Mouse (Mus musculus): ENCODE data around the gene Fh1.

Gene Fh1

DNA sequence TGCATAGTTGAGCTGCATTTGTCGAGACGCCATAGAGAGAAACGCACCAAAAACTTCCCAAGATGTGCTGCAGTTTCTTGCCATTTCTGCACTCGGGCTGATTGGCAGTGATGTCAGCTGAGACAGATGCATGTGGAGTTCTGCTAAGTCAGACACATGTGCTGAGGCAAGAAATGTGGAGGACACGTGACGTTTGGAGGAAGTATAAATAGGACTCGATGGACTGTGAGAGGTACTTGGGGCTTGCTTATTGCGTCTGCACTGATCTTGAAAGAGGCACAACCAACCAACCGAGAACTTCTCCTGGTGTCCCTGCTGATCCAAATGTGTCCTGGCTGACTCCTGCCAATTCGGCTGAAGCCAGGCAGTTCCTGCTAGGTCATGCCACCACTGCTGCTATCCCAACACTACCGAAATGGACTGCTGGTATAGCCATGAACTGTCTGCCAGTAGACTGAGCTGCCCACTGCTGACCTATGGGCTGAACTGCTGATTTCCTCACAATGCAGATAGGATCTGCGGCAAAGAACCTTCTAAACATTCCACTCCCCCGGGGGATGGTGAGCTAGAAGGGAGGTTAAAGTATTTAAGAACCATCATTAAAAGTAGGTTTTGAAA, 5.5 kb downstream of the Fh1 start, which contains the start of gene Kmo:
TSS of gene Kmo (plus strand) at position 568 of the 618 bp plus-strand sequence.
- no peak for DNase-seq (ENCODE audit: low spot score)

DNA sequence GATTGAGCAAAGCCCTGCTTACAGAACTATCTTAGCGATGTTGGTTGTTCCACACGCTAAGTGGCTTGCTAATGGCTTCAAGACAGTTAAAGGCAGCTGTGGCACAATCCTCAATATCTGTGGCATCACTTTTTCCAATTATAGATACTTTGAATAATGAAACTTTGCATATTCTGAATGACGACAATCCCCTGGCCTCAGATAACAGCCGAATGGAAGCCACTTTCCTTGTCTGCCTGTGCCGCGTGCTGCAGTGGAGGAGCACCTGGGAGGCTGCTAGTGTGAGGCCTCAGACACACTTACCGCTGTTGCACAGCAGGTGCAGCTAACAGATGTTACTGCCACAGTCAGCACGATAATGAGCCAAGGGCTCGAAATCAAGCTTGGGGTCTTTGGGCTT, 10.4 kb downstream of the Fh1 start:
- no peak for DNase-seq (ENCODE audit: low spot score)

DNA sequence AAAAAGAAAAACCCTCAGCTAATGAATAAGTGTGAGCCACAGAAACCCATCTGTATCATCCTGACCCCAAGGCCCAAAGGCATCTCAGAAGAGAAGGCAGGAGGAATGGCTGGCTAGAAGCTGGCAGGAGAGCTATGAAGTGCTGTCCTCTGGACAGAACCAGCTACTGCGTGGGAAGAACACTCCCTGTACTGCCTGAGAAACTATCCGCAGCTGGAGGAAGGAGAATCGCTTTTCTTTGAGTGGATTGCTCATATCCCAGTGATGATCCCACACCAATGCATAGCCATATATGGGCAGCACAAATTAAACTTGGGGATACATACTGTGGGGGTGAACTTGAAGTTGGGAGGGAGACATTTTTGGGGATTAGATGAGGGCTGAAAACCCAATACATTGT, 16.7 kb downstream of the Fh1 start:
- no peak for DNase-seq (ENCODE audit: low spot score)

DNA sequence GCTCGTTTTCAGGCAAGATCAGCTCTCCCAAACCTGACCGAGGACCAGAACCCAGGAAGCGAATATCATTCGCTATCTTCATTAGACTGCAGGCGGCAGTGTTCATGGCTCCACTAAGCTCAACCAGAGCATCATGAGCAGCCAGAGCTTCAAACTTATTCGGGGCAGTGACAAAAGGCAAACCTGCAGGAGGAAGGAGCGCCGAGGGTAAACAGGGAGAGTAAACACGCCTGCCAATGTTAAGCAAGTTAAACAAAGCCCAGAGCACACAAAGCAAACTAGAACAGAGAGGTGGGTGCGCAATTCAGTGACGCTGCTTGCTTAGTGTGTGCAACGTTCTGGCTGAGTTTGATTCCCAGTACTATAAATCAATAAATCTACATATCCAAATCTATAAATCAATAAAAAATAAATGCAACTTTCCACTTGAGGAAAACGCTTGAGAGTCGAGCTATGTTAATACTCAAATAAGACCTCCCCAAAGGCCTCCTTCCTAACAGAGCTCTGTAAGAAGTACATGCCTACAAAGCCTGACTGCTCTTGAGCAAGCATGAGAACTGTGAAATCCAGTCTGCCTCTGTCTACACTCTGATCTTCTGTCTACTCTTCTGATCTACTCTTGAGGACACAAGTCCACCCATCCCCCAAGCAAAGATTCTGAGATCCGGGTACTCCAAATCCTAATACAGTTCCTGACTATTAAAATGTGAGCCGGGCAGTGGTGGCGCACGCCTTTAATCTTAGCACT, 17.4 kb downstream of the Fh1 start:
- DNase-seq (ENCODE audit: low spot score): no peak

DNA sequence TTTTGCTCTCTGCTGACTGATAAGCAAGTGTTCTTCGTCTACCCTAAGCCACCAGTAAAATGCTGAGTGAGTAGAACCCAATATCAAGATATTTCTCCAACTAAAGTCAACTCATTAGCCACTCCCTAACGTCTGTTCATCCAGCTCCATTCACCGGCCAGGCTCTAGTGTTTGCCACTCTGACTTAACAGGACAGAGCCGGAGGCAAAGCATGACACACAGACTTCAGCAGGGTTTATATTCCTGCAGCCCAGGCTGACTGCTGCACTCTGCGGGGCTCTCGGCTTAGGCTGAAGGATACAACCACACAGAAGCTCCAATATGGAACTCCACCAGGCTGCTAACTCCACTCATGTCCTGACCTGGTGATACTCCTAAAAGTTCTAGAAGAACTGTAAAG, 18.1 kb downstream of the Fh1 start:
- no peak for DNase-seq (ENCODE audit: low spot score)

DNA sequence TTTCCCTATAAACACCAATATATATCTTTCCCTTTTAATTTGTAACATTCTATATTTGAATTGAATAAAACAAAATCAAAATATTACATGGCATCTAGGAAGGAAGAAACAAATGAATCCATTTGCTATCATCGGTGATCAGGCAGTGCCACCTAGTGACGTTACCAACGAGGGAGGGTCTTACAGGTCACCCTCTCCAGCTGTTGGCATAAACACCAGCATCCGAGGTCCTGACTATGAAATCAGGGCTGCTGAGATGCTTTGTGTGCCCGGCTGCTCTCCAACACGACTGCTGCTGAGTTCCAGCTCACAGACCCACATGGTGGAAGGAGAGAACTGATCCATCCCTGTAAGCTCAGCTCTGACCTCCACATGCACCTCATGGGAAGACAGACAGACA, 22.0 kb downstream of the Fh1 start:
- DNase-seq (ENCODE audit: low spot score): no peak

DNA sequence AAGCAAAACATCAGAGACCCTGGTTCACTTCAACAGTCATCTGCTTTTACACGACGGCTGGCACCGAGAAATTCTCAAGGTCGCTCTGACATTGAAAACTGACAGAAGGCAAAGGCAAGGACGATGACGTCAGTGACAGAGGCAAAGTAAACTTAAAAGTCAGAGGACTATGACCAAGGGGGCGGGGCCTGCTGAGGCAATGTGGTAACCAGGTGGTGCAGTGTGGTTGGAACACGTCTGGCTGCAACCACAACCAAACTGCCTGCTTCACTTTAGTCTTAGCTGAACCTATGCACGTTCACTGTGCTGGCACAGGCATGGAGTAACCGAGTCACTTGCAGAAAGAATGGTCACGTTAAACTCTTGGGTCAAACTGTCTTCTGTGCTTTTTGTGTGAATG, 23.2 kb downstream of the Fh1 start:
- no peak for DNase-seq (ENCODE audit: low spot score)

DNA sequence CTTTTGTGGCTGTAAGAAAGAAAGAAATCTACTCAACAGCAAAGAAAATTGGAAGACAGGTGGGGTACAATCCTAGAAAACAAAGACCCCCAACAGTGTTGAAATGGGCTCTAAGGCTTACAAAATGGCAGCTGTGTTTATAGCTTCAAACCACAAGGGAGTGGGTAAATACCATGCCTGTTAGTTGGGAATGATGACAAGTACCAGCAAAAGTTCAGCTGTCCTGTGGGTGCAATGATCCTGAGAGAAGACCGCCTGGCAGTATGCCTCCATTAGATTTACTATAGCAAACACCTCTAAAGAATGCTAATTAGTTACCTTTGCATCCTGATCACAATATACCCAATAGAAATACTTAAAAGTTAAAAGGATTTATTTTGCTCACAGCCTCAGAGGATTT, 32.6 kb downstream of the Fh1 start:
- no peak for DNase-seq (ENCODE audit: low spot score)

DNA sequence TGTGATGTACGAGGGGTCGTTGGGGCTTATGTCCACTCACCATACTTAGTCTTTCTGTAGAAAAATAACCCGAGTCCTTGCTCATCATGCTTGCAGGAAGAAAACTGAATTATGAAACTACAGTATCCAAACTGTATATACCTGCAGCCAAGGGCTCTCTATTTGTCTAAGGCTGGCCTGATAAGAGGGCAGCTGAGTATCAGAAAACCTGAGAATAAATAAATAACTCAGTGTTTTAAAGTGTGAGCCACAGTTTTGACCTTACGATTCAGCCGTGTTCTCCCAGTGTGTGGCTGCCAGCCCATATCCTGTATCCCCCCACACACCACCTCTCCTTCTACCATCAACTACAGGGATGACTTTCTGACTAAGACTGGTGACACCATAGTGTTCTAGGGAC, 38.8 kb downstream of the Fh1 start:
- DNase-seq (ENCODE audit: low spot score): no peak

DNA sequence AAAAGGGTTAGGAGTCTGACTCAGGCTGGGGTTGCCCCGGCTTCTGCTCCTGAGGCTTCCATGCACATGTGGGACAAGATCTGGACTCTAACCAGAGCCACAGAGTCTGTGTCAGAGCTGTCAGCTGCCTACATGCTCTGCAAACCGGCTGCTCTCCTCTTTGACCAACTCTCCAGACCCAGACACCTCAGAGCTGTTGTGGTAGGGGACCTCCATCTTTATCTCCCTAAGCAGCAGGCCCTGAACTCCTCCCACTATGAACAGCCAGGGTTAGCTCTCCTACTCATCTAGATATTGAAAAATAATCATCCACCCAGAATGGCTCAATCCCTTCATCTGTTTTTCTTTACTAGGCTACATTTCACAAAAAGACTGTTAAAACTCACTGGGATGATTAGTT, 40.2 kb downstream of the Fh1 start:
- DNase-seq (ENCODE audit: low spot score): no peak

DNA sequence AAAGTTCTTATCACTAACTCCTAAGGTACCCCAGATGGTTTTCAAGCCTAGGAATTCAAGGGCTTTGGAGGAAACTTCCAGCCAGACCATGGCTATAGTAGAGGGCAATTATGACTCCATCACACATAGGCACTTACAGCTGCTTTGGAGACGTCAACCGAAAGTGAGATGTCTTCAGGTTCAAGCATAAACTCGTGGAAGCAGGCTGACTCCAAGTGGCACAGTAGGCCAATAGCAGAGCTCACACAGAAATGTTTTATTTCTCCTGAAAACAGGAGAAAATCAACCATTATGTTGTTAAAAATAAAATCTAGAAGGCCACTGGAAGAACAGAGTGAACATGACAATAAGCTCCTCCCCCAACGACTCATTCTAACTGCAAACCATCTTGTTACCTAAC, 42.6 kb downstream of the Fh1 start:
- no peak for DNase-seq (ENCODE audit: low spot score)

DNA sequence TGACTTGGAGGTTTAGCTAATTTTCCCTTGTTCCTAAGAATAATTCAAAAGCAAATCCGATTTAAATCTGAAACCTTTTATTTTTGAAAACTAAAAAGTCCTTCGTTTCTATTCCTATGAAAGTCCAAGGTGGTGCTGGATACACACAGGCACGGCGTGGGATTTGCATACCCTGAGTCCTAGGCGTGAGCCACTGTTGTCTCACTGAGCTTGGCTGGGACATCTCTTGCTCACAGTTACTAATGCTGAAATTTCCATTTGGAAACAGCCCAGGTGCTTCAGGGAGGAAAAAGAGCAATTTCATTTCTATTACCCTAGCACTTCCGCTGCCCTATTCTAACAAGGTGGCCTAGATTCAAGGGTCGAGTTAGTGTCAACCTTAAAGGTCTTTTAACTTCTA, 45.1 kb downstream of the Fh1 start:
- DNase-seq (ENCODE audit: low spot score): no peak

DNA sequence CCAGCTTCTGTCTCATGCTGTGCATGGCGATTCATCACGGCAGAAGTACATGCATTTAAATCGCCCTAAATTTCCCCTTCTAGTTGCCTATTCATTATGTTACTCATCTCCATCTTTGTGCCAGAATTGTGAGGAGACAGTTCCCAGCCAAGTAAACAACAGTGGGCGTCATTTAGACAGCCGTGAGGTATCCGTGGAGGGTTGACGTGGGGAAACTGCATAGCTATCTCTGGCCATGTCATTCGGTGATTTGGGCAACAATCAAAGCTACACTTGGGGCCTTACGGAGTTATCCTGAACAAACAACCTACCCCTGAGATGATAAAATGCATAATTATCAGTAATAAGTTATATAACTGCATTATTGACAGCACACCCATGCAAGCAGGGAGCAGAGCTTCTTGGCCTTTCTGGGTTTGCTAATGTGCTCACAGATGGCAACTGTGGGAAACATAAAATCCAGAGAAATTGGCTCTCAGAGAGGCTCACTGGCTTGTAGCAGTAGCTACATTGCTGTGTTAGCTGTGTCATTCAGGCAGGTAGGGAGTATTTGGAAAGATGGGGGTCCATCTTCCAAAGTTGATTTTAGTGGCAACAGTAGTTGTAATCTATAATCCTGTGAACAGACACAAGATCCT, 45.7 kb downstream of the Fh1 start:
- DNase-seq (ENCODE audit: low spot score): no peak

DNA sequence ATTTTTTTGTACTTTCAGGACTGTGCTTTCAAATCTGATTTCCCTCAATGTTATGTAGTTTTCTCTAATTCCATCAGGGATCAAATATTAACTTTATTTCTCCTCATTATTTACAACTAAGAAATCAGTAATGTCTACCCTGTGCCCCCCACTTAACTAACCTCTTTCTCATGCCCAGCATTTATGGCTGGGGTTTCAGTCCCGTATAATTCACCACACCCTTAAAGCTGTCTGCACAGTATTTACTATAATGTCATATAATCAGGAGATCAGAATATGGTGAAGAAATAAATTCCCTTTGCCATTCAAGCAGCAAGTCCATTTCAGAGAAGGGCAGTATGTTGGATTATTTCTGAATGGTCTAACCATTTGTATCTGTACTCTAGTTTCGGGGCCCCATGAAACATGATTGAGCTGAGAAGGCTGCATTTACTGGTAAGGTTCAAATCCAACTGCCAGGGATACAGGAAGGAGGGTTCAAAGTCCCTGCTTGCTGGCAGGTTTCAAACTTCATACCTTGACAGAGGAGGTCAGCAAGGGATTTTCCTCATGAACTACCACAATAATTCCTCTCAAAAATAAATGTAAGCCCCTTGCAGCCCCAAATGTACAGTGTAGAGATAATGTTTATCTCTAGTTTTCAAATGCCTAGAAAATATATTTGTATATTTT, 46.9 kb downstream of the Fh1 start:
- DNase-seq (ENCODE audit: low spot score): no peak

DNA sequence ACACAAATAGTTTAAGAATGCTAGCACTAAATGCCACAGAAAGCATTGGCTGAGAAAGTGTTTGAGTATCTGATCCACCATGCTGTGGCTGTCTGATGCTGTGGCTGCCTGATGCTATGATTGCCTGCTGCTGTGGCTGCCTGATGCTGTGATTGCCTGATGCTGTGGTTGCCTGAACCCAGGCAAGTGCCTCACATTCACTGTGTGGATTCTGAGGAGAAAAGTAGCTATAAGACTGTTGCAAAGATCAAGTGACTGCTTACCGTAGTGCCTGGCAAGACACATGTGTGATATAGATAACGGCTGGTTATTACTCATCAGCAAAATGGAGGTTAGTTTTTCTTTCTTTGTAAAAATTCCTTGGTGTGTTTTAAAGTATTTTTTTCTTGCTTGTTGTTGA, 51.3 kb downstream of the Fh1 start:
- DNase-seq (ENCODE audit: low spot score): no peak

DNA sequence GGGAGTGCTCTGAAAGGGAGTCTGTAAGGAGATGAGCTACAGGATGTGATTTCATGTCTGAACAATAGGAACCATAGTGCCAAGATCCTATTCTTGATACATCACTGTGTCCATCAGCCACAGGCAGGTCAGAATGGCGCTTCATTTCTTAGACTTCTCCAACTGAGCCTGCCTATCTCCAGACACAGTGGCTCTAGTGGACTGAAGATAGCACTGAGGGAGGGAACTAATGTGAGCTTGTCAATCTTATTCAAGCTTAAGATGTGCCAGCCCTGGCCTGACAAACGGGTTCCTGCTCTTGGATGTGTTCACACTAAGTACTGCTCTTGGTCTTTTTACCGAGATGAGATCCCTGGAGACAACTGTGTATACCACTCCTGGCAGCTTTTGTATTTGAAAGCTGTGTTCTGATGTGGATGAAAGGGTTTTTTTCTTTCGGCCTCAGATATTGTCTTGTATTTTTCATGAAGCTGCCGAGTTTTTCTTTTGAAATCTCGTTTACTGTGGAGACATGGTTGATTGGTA, 59.8 kb downstream of the Fh1 start:
- no peak for DNase-seq (ENCODE audit: low spot score)

DNA sequence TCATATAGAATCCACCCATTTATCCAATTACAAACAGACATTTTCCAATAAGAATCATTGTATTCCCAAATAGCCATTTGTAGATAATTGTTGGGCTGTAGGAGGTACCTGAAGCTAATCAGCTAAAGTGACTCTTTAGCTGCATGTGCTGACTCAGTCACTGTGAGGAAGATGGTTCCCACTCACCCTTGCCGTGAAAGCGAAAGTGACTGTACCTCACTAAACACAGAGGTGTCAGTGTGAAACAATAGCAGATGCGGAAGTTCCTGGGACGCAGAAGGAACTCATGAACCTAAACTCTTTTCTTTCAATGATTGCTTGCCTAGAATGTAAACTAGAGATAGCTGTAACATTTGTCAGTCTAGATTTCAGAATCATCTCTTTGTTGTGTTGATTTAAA, 61.1 kb downstream of the Fh1 start:
- DNase-seq (ENCODE audit: low spot score): no peak

DNA sequence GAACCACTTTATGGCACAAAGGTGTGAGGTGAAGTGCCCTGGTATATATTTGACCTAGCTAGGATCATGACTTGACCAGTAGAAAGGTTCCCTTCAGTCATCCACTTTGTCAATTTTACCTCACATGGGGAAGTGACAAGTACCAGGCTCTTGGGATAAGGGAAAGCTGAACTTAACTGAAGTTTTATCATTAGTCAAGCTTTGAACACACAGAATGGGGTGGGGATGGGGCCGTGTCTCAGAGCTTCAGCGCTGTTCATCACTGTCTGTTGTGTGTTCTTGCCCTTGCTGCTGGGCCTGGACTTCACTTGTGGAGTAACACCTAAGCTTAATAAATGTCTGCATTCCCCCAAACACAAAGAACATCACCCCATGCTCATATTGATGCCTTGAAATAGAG, 63.1 kb downstream of the Fh1 start:
- DNase-seq (ENCODE audit: low spot score): no peak

DNA sequence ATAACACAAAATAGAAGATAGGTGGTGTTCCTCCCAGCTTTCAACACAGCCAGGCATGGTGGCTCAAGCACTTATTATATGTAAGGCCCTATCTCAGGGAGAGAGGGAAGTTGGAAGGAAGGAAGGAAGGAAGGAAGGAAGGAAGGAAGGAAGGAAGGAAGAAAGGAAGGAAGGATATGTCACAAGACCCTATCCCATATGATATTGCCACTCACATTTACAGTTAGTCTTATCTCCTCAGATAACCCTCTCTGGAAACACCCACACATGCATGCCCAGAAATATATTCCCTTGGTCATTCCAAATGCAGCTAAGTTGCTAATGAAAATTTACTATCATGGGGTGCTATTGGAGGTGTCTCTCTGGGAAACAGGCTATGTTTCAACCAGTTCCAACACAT, 63.6 kb downstream of the Fh1 start:
- DNase-seq (ENCODE audit: low spot score): no peak

DNA sequence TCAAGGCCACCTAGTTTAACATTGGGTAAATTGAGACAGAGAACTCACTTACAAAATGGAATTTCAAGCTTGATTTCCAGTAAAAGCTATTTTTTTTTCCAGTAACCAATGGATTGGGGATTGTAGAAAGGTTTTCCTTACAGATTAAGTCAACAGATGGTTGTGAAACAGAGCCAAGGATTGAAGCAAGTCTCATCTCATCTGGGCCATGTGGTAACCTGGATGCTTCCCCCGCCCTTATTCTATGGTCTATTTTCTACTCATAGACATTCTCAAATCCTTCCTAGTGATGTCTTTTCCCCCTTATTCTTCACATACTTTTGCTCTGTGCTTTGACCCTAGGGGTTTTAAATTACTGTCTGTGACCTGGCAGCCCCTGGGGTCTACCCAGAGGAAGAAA, 70.8 kb downstream of the Fh1 start:
- DNase-seq (ENCODE audit: low spot score): no peak

DNA sequence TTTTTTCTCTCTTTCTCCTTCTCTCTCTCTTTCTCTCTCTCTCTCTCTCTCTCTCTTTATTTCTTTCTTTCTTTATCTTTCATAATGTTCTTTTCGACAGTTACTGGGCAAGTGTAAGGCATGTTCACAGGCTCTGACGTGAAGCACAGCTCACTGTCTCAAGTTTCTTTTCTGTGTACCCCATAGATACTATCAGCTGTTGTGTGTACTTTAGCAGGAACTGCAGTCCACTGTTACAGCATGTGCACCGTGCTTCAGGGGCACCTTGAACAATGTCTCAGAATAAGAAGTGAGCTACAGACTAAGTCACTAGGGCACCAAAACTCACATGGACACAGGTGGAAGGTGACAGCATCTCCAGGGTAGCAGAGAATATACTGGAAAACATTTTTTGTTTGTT, 73.0 kb downstream of the Fh1 start:
- no peak for DNase-seq (ENCODE audit: low spot score)

DNA sequence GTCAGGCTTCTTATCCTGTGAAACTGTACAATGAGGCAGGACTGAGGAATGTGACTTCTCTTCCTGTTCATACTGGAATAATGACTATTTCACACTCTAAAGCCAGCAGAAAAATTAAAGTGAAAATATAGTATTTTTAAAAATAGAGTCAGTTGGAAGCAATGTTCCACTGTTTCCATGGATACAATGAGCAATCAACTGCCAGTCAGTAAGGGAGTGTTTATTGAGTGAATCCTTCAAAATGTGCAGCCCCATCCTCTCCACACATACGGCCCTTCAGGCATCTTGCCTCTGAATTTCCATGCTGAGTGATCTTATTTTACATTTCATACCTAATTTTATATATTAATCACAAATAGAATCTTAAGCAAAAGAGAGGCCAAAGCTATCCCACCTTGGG, 74.8 kb downstream of the Fh1 start:
- no peak for DNase-seq (ENCODE audit: low spot score)
